Mouse (Mus musculus) ES-E14 (cell line): ENCODE data around the gene Nxnl2.

ENCODE experiments used
- CHD2 ChIP-seq: IDR thresholded peaks from 2 replicates; pipeline ENCODE4 v1.6.1; 2014; ENCODE audit warnings: mild to moderate bottlenecking, low read depth, low read length, inconsistent platforms
- MAFK ChIP-seq: IDR thresholded peaks from 2 replicates; pipeline ENCODE4 v1.6.1; 2014; ENCODE audit warnings: mild to moderate bottlenecking, low read depth, low read length, inconsistent platforms; ENCODE audit not compliant: insufficient read depth
- ZC3H11A ChIP-seq: IDR thresholded peaks from 2 replicates; pipeline ENCODE4 v1.6.1; 2012; ENCODE audit warnings: low read depth, mild to moderate bottlenecking, inconsistent platforms, low read length, borderline replicate concordance
- ZNF384 ChIP-seq: IDR thresholded peaks from 2 replicates; pipeline ENCODE4 v1.6.1; 2012; ENCODE audit warnings: low read depth, low read length, inconsistent platforms

GRCm38 (mm10) chr13:51214746-51215145, 43.9 kb downstream of the Nxnl2 start:
- no peak for TF ChIP-seq ZNF384
- no peak for TF ChIP-seq ZC3H11A
- no peak for TF ChIP-seq MAFK
- no peak for TF ChIP-seq CHD2
